ENCODE assay signal across 12 mouse cellular contexts in the genomic region with DNA sequence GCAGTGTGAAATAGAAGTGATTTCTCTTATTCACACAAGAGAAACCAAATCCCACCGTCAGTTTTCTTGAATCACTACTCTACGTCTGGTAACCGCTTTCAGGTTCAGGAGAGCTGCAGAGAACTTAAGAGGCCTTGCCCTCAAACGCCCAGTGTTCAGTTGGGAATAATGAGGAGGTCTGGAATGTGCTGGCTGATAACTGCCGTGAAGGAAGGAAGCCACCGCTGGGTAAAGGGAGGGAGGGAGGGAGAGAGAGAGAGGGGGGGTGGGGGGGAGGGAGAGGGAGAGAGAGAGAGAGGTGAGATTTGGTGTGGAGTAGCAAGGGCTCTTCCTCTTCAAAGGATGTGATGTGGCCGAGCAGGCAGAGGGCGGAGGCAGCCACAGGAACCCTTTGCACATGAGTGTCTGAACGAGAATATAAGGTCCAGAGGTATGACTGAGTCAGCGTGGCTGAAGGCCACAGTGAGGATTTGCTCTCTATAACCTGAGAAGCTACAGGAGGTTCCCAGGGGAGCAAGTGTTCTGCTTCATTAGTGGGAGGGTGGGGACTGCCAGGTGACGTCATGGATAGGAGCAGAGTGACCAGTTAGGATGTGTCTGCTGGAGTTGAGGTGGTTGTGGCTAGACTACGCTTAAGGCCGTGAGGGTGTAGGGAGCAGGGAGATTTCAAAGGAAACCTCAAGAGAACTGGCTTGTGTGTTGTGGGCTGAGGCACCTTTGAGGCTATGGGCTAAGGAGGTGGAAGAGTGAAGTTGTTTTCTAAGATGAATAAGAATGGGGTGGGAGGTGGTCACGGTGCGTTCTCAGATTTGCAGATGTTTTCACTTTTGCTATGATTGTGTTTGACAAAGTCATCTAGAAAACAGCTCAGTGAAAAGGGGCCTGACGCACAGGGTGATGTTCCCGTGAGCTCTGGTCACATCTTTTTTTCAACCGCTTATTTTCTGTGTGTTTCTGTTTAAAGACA.
DNase-seq lines count a peak whose midpoint lies in the region; ATAC-seq and TF ChIP-seq lines count a peak whose summit lies in the region.
"Had no signal": no experiment of that assay in that cellular context is flagged by ENCODE, and none has a peak within 500 bp of the region (broad histone marks: within the 10 kb centered on the region; RNA-seq: fewer than 3 reads in every experiment).

No protein-coding gene starts in this region.

- H3K9ac ChIP-seq in heart, embryonic 15.5 days = no peak overlapping the region
- H3K9ac ChIP-seq: embryonic facial prominence, embryonic 13.5 days; hindbrain, embryonic 14.5 days; limb, embryonic 12.5 days had no signal

- no peak; the same call in 1 of the 2 replicates for ATAC-seq in heart, embryonic 15.5 days (replicated peaks; ENCODE audit: insufficient number of reproducible peaks, insufficient read depth, low FRiP score, low read depth)

- DNase-seq in heart, adult 18-20 months = no peak
- DNase-seq in testis, postnatal 14 days (ENCODE audit: low spot score) = no peak
- DNase-seq in limb, embryonic 10.5 days (ENCODE audit: low spot score) = peak; percentile 34
- DNase-seq in right cerebral cortex, postnatal 25 days = no peak
- DNase-seq in ovary, postnatal 10 days (ENCODE audit: low spot score) = no peak
- DNase-seq: adrenal gland, adult 2 months had no signal

- H3K4me1 ChIP-seq in heart, embryonic 15.5 days (replicated peaks) = peaks cover 13% of the 10 kb centered on the region
- H3K4me1 ChIP-seq in testis, adult 2 months (ENCODE audit: control insufficient read depth, insufficient read depth, low read length) = peaks cover 6% of the 10 kb centered on the region
- H3K4me1 ChIP-seq in limb, embryonic 10.5 days = peaks cover 34% of the 10 kb centered on the region

- TF ChIP-seq CTCF in testis, adult 2 months (IDR thresholded peaks at IDR 0.05; ENCODE audit: control insufficient read depth, insufficient read depth, insufficient replicate concordance, low read depth, low read length) = no peak

- H3K27me3 ChIP-seq in heart, embryonic 15.5 days = no peaks in the 10 kb centered on the region
- H3K27me3 ChIP-seq in testis, adult 2 months (ENCODE audit: control insufficient read depth, insufficient read depth, low read length) = no peaks in the 10 kb centered on the region
- no peaks in the 10 kb centered on the region for H3K27me3 ChIP-seq in limb, embryonic 10.5 days (ENCODE audit: low read depth, poor library complexity, severe bottlenecking)
- H3K27me3 ChIP-seq: embryonic facial prominence, embryonic 13.5 days; limb, embryonic 12.5 days had no signal

- no peaks in the 10 kb centered on the region for H3K36me3 ChIP-seq in heart, embryonic 15.5 days
- H3K36me3 ChIP-seq in testis, adult 2 months (ENCODE audit: control insufficient read depth, insufficient read depth, low read length) = no peaks in the 10 kb centered on the region
- no peaks in the 10 kb centered on the region for H3K36me3 ChIP-seq in limb, embryonic 10.5 days
- H3K36me3 ChIP-seq: embryonic facial prominence, embryonic 13.5 days; limb, embryonic 12.5 days had no signal

- 54% methylated on average over 18 of the region's 18 CpGs for WGBS in heart, embryonic 15.5 days
- 66% methylated on average over 18 of the region's 18 CpGs for WGBS in limb, embryonic 10.5 days

- H3K4me2 ChIP-seq in heart, embryonic 15.5 days = no peak overlapping the region
- H3K4me2 ChIP-seq: embryonic facial prominence, embryonic 13.5 days; hindbrain, embryonic 14.5 days; limb, embryonic 12.5 days had no signal

- peak overlapping the region; percentile 67 for H3K27ac ChIP-seq in heart, embryonic 15.5 days
- H3K27ac ChIP-seq in testis, adult 2 months (ENCODE audit: control insufficient read depth, insufficient read depth, low read depth, low read length) = 0 out of 2 replicates have a peak overlapping the region, but pooled peaks have one; percentile 2
- H3K27ac ChIP-seq in limb, embryonic 10.5 days = peak overlapping the region; percentile 36
- H3K27ac ChIP-seq: embryonic facial prominence, embryonic 13.5 days; hindbrain, embryonic 14.5 days; limb, embryonic 12.5 days had no signal

- H3K9me3 ChIP-seq in heart, embryonic 15.5 days (replicated peaks) = no peaks in the 10 kb centered on the region
- H3K9me3 ChIP-seq in limb, embryonic 10.5 days (replicated peaks) = no peaks in the 10 kb centered on the region
- H3K9me3 ChIP-seq: embryonic facial prominence, embryonic 13.5 days had no signal

- TF ChIP-seq POLR2A in testis, adult 2 months (IDR thresholded peaks at IDR 0.05; ENCODE audit: control insufficient read depth, low read depth, low read length) = no peak

- H3K4me3 ChIP-seq in heart, embryonic 15.5 days = no peak overlapping the region
- no peak overlapping the region for H3K4me3 ChIP-seq in testis, adult 2 months (ENCODE audit: control insufficient read depth, low read depth, low read length)
- H3K4me3 ChIP-seq in limb, embryonic 10.5 days = no peak overlapping the region
- H3K4me3 ChIP-seq: embryonic facial prominence, embryonic 13.5 days; layer of hippocampus, adult 2 months; limb, embryonic 12.5 days had no signal

Comparison
In these comparisons a context has a peak if more than half of its experiments do, and no peak if none do; other contexts are left out.
1. H3K27ac ChIP-seq: peak in every context shown above with its lines; median percentile 67 in heart, embryonic 15.5 days; 36 in limb, embryonic 10.5 days; 2 in testis, adult 2 months.